Mouse (Mus musculus) heart, postnatal 0 days (tissue): ENCODE results near the gene Csf3.

Source experiments
- CTCF ChIP-seq: IDR thresholded peaks from 2 replicates; pipeline ENCODE4 v1.5.1; 2016; ENCODE audit warnings: antibody characterized with exemption, control low read depth, low read depth
- EP300 ChIP-seq: IDR thresholded peaks from 2 replicates; pipeline ENCODE4 v1.6.1; 2016; ENCODE audit warnings: antibody characterized with exemption, low read depth

GRCm38 (mm10) chr11:98744456-98745019 is 43.5 kb downstream of the Csf3 start:
- TF ChIP-seq EP300 (no peak), CTCF (no peak)
